Mouse (Mus musculus) kidney, adult 2 months (tissue): ENCODE results near the gene Glrx2. TPM values are rescaled to one million over a fixed set of nuclear protein-coding genes. Genes with fewer than 3 reads are reported as not detected.

ENCODE experiments used
- DNase-seq: peaks from one replicate; pipeline ENCODE4 v3.0.0; 2021
- H3K27ac ChIP-seq: fragments of 200-500 bp; 2 replicates; pipeline ENCODE4 v1.5.1; 2012; ENCODE audit warnings: low read depth, low read length, control low read depth, inconsistent platforms; ENCODE audit not compliant: insufficient read depth
- H3K27me3 ChIP-seq: fragments of 200-500 bp; replicated peaks from 2 replicates; pipeline ENCODE4 v1.6.1; 2012; ENCODE audit warnings: mild to moderate bottlenecking, moderate library complexity, low read length, inconsistent platforms; ENCODE audit not compliant: control insufficient read depth, insufficient read depth
- H3K36me3 ChIP-seq: fragments of 200-500 bp; 2 replicates; pipeline ENCODE4 v1.6.1; 2012; ENCODE audit warnings: mild to moderate bottlenecking, moderate library complexity, low read length, inconsistent platforms; ENCODE audit not compliant: control insufficient read depth, insufficient read depth
- H3K4me1 ChIP-seq: fragments of 200-500 bp; 2 replicates; pipeline ENCODE4 v1.6.1; 2011; ENCODE audit warnings: low read length; ENCODE audit not compliant: control insufficient read depth, insufficient read depth
- H3K4me3 ChIP-seq: fragments of 200-500 bp; 2 replicates; pipeline ENCODE4 v1.5.1; 2011; ENCODE audit warnings: mild to moderate bottlenecking, low read depth, low read length, control low read depth; ENCODE audit not compliant: insufficient read depth
- CTCF ChIP-seq: fragments of 200-500 bp; conservative IDR thresholded peaks from 2 replicates; pipeline ENCODE4 v1.5.1; 2011; ENCODE audit warnings: low read depth, mild to moderate bottlenecking, control low read depth, low read length, moderate library complexity, mixed read lengths; ENCODE audit not compliant: insufficient read depth, insufficient read length
- POLR2A ChIP-seq: fragments of 200-500 bp; IDR thresholded peaks from one replicate; pipeline ENCODE4 v1.6.1; 2011; ENCODE audit warnings: low read depth, low read length, control low read depth
- WGBS: fragments of 180-500 bp; shearing (Covaris S2); methylation state at CpG from one replicate; pipeline ENCODE4 v1.1.7; 2018; 5-methylcytosine and 5-hydroxymethylcytosine counted together
- polyA plus RNA-seq: library from polyadenylated mRNA; depleted of rRNA; stranded (reverse); fragments of >200 nt; gene quantifications from 2 replicates; pipeline ENCODE4 v1.2.3, GENCODE M21; 2012

Glrx2 gene
- polyA plus RNA-seq, 1 experiment, result 28.5 TPM

DNA sequence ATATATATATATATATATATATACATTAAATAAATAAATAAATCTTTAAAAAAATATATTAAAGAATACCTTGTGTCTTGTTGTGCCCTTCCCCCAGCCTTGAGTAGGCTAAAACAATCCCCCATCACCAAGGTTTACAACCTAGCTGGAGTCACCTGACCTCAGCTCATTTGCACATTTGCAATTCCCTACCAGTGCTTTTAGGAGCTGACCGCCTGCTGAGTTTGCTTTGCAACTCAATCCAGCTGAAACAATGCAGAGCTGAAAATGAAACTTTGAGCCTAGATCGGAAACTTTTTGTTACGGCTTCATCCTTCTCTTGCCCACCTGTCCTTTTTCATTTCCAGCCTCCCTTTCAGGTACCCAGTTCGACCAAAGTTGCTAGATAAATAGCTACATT lies 15.6 kb downstream of the Glrx2 start:
- DNase-seq, result no peak
- Histone ChIP-seq H3K4me3 (no peak overlapping the region), H3K36me3 (no peaks in the 10 kb centered on the region), H3K4me1 (no peaks in the 10 kb centered on the region), H3K27me3 (no peaks in the 10 kb centered on the region), H3K27ac (no peak overlapping the region)
- TF ChIP-seq POLR2A (no peak), CTCF (no peak)
- WGBS, result 33% methylated on average over 4 of the region's 4 CpGs

DNA sequence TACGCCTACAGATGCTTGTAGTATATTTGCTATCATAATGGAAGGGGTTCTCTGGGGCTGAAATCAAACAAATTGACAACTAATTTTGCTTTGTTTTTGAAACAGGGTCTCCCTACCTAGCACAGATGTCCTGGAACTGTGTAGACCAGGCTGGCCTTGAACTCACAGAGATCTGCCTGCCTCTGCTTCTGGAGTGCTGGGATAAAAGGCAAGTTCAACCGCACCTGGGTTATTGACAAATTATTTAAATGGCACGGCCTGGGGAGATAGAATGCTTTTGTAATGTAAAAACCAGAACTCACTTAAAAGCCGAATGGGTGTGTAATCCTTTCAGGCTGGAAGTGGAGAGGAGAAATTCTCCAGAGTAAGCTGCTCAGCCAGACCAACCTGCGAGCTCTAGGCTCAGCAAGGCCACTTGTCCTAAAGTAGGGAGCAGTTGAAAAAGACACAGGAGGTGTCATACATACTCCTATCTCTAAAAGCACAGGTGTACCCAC lies 17.8 kb downstream of the Glrx2 start:
- Histone ChIP-seq H3K27ac (no peak overlapping the region), H3K4me1 (no peaks in the 10 kb centered on the region; the same call in 1 of the 2 replicates), H3K27me3 (no peaks in the 10 kb centered on the region), H3K36me3 (no peaks in the 10 kb centered on the region), H3K4me3 (no peak overlapping the region)
- no peak for DNase-seq
- TF ChIP-seq CTCF, result no peak
- TF ChIP-seq POLR2A, result no peak
- WGBS, result 82% methylated on average over 5 of the region's 5 CpGs

- TF ChIP-seq CTCF (no peak), POLR2A (no peak)
- peak overlapping the region; percentile 24; the same call in 1 of the 2 replicates for H3K27ac ChIP-seq
- no peaks in the 10 kb centered on the region; the same call in 1 of the 2 replicates for H3K4me1 ChIP-seq
- H3K36me3 ChIP-seq, result no peaks in the 10 kb centered on the region
- 13% methylated on average over 11 of the region's 11 CpGs for WGBS
- H3K27me3 ChIP-seq, result no peaks in the 10 kb centered on the region
- peak; percentile 4 for DNase-seq
- peak overlapping the region; percentile 83 for H3K4me3 ChIP-seq
These were observed 22.7 kb downstream of the Glrx2 start for GRCm38 (mm10) chr1:143738811-143739210.

GRCm38 (mm10) chr1:143739361-143740350 lies 23.5 kb downstream of the Glrx2 start:
- TF ChIP-seq CTCF (0 out of 2 replicates have a peak, but pooled peaks have one; percentile 6), POLR2A (no peak)
- no peaks in the 10 kb centered on the region for H3K36me3 ChIP-seq
- peak overlapping the region; percentile 83 for H3K4me3 ChIP-seq
- DNase-seq, result peak; percentile 94
- H3K27ac ChIP-seq, result peak overlapping the region; percentile 24
- no peaks in the 10 kb centered on the region; the same call in 1 of the 2 replicates for H3K4me1 ChIP-seq
- no peaks in the 10 kb centered on the region for H3K27me3 ChIP-seq
- under 1% methylated on average over 71 of the region's 71 CpGs for WGBS

- TF ChIP-seq CTCF, result no peak
- no peak for TF ChIP-seq POLR2A
- DNase-seq, result no peak
- WGBS, result 90% methylated on average over 10 of the region's 10 CpGs
- Histone ChIP-seq H3K4me1 (no peaks in the 10 kb centered on the region; the same call in 1 of the 2 replicates), H3K27me3 (no peaks in the 10 kb centered on the region), H3K36me3 (peaks cover 4% of the 10 kb centered on the region; the same call in 1 of the 2 replicates), H3K27ac (no peak overlapping the region), H3K4me3 (no peak overlapping the region)
These were observed 24.4 kb downstream of the Glrx2 start for GRCm38 (mm10) chr1:143740581-143740980.

DNA sequence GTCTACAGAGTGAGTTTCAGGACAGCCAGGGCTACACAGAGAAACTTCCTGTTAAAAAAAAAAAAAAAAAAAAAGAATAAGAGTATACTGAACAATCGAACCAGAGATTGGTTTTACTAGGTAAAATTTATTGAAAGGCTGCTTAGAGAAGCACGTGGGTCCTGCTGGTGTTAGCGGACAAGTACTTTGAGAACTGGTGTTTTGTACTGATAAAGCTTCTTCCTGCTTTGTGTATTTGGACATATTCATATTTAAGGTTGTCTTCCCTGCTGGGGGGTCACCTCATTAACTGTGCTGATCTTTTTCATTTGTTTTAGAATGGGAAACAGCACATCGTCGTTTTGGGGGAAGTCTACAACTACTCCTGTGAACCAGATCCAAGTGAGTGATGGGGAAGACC lies 25.2 kb downstream of the Glrx2 start:
- no peak overlapping the region for H3K4me3 ChIP-seq
- no peak overlapping the region for H3K27ac ChIP-seq
- peaks cover 6% of the 10 kb centered on the region for H3K36me3 ChIP-seq
- no peak for DNase-seq
- TF ChIP-seq CTCF (no peak), POLR2A (no peak)
- no peaks in the 10 kb centered on the region for H3K27me3 ChIP-seq
- WGBS, result 90% methylated on average over 5 of the region's 5 CpGs
- H3K4me1 ChIP-seq, result no peaks in the 10 kb centered on the region; the same call in 1 of the 2 replicates

- Histone ChIP-seq H3K4me1 (no peaks in the 10 kb centered on the region; the same call in 1 of the 2 replicates), H3K36me3 (peaks cover 9% of the 10 kb centered on the region), H3K27me3 (no peaks in the 10 kb centered on the region), H3K4me3 (no peak overlapping the region), H3K27ac (no peak overlapping the region)
- WGBS, result 95% methylated on average over 6 of the region's 6 CpGs
- TF ChIP-seq CTCF, result no peak
- no peak for TF ChIP-seq POLR2A
- no peak for DNase-seq
These were observed 26.0 kb downstream of the Glrx2 start for GRCm38 (mm10) chr1:143742186-143742585.
